Mouse (Mus musculus) cerebellum, adult 18-20 months (tissue): Measurements from ENCODE around the gene Riok2.

Experiments used
- DNase-seq, 2 experiments: peaks; one replicate each; pipeline ENCODE4 v3.0.0; 2021

Riok2 gene

GRCm38 (mm10) chr17:17408720-17409478 lies 34.8 kb downstream of the Riok2 start:
- no peak for DNase-seq

DNA sequence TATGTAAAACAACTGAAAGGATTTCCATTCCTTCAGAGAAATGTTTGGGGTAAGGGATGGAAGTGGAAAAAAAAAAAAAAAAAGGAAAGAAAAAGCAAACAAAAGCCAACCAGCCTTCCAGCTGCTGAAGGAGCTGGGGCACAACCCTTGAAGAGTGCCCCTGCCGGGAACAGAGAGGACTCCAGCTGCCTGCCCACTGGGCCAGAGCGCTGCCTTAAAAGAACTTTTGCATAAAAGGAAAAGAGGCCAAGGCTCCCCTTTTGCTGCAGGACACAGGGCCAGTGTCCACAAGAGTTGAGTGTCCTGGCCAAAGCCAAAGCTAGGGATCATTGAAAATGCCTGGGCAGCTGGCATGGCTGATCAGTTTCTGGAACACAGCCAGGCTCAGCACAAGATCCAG lies 35.5 kb downstream of the Riok2 start:
- DNase-seq: peak in 1 of 2 experiments; percentile 3

DNA sequence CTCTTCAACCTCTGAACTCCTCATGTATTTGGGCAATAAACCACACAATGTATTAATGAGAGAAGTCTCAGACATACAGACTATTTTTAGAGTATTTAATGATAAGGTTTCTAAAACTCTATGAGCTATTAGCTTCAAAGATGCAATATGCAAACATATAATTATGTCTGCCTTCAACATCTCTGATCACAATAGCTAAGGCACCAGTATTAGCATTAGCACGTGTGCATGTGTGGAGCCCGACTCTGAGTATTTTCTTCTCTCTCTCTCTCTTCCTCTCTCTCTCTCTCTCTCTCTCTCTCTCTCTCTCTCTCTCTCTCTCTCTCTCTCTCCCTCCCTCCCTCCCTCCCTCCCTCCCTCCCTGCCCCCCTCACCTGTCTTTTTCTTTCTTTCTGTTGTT lies 37.3 kb downstream of the Riok2 start:
- no peak for DNase-seq

GRCm38 (mm10) chr17:17412176-17412575 lies 38.1 kb downstream of the Riok2 start:
- DNase-seq: no peak

GRCm38 (mm10) chr17:17414206-17414605 lies 40.1 kb downstream of the Riok2 start:
- DNase-seq: no peak

- no peak for DNase-seq
Measured at GRCm38 (mm10) chr17:17424609-17425307, 50.6 kb downstream of the Riok2 start.

- no peak for DNase-seq
Measured at GRCm38 (mm10) chr17:17425308-17425813, 51.3 kb downstream of the Riok2 start.

GRCm38 (mm10) chr17:17425906-17426305 lies 51.8 kb downstream of the Riok2 start:
- no peak for DNase-seq

GRCm38 (mm10) chr17:17428888-17429287 lies 54.8 kb downstream of the Riok2 start:
- no peak for DNase-seq

- no peak for DNase-seq
Measured at GRCm38 (mm10) chr17:17433679-17434078, 59.6 kb downstream of the Riok2 start.

GRCm38 (mm10) chr17:17438576-17439191 lies 64.6 kb downstream of the Riok2 start:
- no peak for DNase-seq

DNA sequence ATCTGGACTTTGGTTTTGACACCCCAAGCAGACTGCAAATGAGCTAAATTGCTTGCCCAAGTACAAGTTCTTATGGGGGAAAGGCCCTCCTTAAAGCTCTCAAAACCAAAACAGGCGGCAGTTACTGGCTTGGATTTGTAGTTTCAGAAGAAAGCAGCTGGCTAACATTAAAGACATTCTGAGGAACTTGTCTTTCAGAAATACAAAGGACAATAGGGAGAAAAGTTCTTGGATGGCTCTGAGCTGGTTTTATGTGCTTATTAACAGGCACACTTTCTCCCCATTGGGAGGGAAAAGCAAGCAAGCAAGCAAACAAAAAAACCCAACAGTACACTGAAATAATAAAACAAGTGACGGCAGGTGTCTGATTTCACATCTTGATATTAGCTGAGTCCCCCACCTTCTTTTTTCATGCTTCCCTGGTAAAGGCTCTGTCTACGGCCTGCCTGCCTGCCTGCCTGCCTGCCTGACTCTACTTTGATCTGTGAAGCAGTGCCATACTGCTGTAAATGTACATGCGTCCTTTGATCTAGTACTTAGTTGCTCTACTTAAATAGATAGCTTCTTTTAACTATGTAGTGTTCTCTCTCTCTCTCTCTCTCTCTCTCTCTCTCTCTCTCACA lies 67.9 kb downstream of the Riok2 start:
- DNase-seq: no peak

- no peak for DNase-seq
Measured at GRCm38 (mm10) chr17:17444297-17444886, 70.3 kb downstream of the Riok2 start.
